Mouse (Mus musculus) G1E (cell line): ENCODE data around the gene Magi1. TPM values are rescaled to one million over a fixed set of nuclear protein-coding genes. Genes with fewer than 3 reads are reported as not detected.

Experiments
- ATAC-seq: 2 replicates; pipeline ENCODE4 v1.8.0; 2016; ENCODE audit warnings: mild to moderate bottlenecking; ENCODE audit not compliant: insufficient number of reproducible peaks, poor library complexity, low FRiP score, severe bottlenecking; ENCODE audit errors: extremely low read depth
- DNase-seq: peaks from one replicate; pipeline ENCODE4 v3.0.0; 2012; ENCODE audit warnings: low spot score
- H3K27me3 ChIP-seq: 2 replicates; pipeline ENCODE4 v1.6.1; 2012; ENCODE audit warnings: mild to moderate bottlenecking, low read length, inconsistent platforms; ENCODE audit not compliant: insufficient read depth
- H3K36me3 ChIP-seq: replicated peaks from 2 replicates; pipeline ENCODE3; 2012; ENCODE audit warnings: mild to moderate bottlenecking, inconsistent platforms
- H3K4me1 ChIP-seq: 2 replicates; pipeline ENCODE4 v1.6.1; 2012; ENCODE audit warnings: low read depth, low read length, inconsistent platforms, mixed read lengths; ENCODE audit not compliant: insufficient read depth
- H3K4me3 ChIP-seq: 2 replicates; pipeline ENCODE4 v1.5.1; 2012; ENCODE audit warnings: low read depth, mild to moderate bottlenecking, inconsistent platforms, low read length, moderate library complexity, mixed read lengths
- H3K9me3 ChIP-seq: replicated peaks from 2 replicates; pipeline ENCODE4 v1.6.1; 2012; ENCODE audit warnings: inconsistent platforms
- CTCF ChIP-seq: IDR thresholded peaks from 2 replicates; pipeline ENCODE4 v1.5.1; 2012; ENCODE audit warnings: low read depth, low read length, inconsistent platforms, mixed read lengths
- GATA1 ChIP-seq: IDR thresholded peaks from 2 replicates; pipeline ENCODE4 v1.6.1; 2012; ENCODE audit warnings: borderline replicate concordance, low read length, inconsistent platforms, mixed read lengths
- GATA2 ChIP-seq: IDR thresholded peaks from 2 replicates; pipeline ENCODE4 v1.6.1; 2012; ENCODE audit warnings: low read depth, low read length, inconsistent platforms, borderline replicate concordance
- POLR2AphosphoS5 ChIP-seq: IDR thresholded peaks from 2 replicates; pipeline ENCODE4 v1.6.1; 2012; ENCODE audit warnings: low read depth, low read length, inconsistent platforms; ENCODE audit not compliant: insufficient replicate concordance
- TAL1 ChIP-seq: conservative IDR thresholded peaks from 2 replicates; pipeline ENCODE4 v1.6.1; 2012; ENCODE audit warnings: low read depth, low read length, inconsistent platforms, mixed read lengths
- polyA plus RNA-seq: library from polyadenylated mRNA; stranded (reverse); fragments of >175 nt; gene quantifications from 2 replicates; pipeline ENCODE4 v1.2.3, GENCODE M21; 2012
- total RNA-seq, 2 experiments: library from RNA; stranded (forward) in 1 of 2; stranded (reverse) in 1 of 2; fragments of 200-1000 nt in 1 of 2; fragments of >200 nt in 1 of 2; fragmentation: Nextera tagmentation in 1 of 2; gene quantifications; 2 replicates each; pipeline ENCODE4 v1.2.3; 2014 to 2017

Gene Magi1
- total and polyA plus RNA-seq, 3 experiments = 0.21 to 10.0 (median 1.6) TPM

DNA sequence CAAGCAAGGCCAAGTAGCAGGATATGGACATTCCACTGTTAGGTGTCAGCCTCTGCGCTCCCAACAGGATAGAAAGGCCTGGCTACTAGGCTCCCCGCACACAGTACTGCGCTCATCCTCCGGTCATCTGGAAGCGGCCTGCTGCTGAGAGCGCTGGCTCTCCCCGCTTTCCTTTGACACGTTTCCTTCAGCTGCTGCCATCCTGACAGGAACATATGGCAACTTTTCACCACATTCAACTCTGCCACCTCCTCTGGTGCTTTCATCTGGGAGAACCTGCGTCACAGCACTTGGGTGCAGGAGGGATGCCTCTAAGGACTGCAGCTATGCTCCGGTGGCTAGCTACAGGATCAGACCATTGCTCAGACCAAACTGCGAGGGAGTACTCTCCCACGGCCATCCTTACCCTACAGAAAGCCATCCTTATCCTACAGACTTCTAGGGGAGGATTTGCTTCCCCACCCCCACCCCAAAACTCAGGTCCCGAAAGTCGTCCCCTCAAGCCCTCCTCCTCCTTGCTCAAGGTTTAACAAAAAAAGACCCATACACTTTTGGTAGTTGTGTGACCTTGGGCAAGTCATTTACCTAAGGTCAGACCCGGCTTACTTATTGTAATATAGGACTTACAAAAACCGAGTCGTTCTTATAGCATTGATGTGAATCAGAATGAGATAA, 2.0 kb downstream of the Magi1 start:
- ATAC-seq = no peak
- Histone ChIP-seq H3K36me3 (no peaks in the 10 kb centered on the region), H3K4me1 (no peaks in the 10 kb centered on the region), H3K27me3 (peaks cover 18% of the 10 kb centered on the region; the same call in 1 of the 2 replicates), H3K4me3 (no peak overlapping the region), H3K9me3 (peaks cover 36% of the 10 kb centered on the region)
- no peak for DNase-seq
- TF ChIP-seq GATA2 (no peak), POLR2AphosphoS5 (no peak), TAL1 (no peak), CTCF (no peak), GATA1 (no peak)

GRCm38 (mm10) chr6:94273941-94274340, 9.8 kb downstream of the Magi1 start:
- ATAC-seq = no peak
- Histone ChIP-seq H3K4me3 (no peak overlapping the region), H3K4me1 (no peaks in the 10 kb centered on the region), H3K9me3 (peaks cover 5% of the 10 kb centered on the region), H3K36me3 (no peaks in the 10 kb centered on the region), H3K27me3 (no peaks in the 10 kb centered on the region)
- DNase-seq = no peak
- TF ChIP-seq CTCF = no peak
- no peak for TF ChIP-seq GATA1
- no peak for TF ChIP-seq TAL1

- Histone ChIP-seq H3K36me3 (no peaks in the 10 kb centered on the region), H3K4me3 (no peak overlapping the region), H3K27me3 (no peaks in the 10 kb centered on the region), H3K9me3 (peaks cover 17% of the 10 kb centered on the region), H3K4me1 (no peaks in the 10 kb centered on the region; the same call in 1 of the 2 replicates)
- no peak for DNase-seq
- no peak for ATAC-seq
- TF ChIP-seq GATA1 (no peak), GATA2 (no peak), TAL1 (no peak), CTCF (no peak), POLR2AphosphoS5 (no peak)
Measured at GRCm38 (mm10) chr6:94270001-94270400, 13.7 kb downstream of the Magi1 start.

DNA sequence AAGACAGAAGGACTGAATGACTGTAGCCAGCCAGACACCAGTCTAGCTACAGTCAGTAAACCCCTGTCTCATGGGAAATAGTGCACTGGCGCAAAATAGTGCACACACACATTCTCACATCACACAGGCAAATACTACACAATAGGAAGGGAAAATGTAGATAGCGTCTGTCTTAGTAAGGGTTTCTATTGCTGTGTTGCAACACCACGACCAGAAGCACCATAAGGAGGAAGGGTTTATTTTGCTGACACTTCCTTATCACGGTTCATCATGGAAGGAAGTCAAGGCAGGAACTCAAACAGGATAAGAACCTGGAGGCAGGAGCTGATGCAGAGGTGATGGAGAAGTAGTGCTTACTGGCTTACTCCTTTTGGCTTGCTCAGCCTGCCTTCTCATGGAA, 14.5 kb downstream of the Magi1 start:
- H3K4me3 ChIP-seq = no peak overlapping the region
- TF ChIP-seq GATA2 (no peak), GATA1 (no peak), CTCF (no peak), TAL1 (no peak), POLR2AphosphoS5 (no peak)
- H3K36me3 ChIP-seq = no peaks in the 10 kb centered on the region
- H3K27me3 ChIP-seq = no peaks in the 10 kb centered on the region
- H3K9me3 ChIP-seq = peaks cover 19% of the 10 kb centered on the region
- ATAC-seq = no peak
- no peak for DNase-seq
- peaks cover 4% of the 10 kb centered on the region for H3K4me1 ChIP-seq

- Histone ChIP-seq H3K4me1 (peaks cover 6% of the 10 kb centered on the region), H3K4me3 (no peak overlapping the region), H3K36me3 (no peaks in the 10 kb centered on the region), H3K9me3 (peaks cover 37% of the 10 kb centered on the region), H3K27me3 (no peaks in the 10 kb centered on the region)
- ATAC-seq (no peak), DNase-seq (no peak)
- TF ChIP-seq TAL1 = no peak
- no peak for TF ChIP-seq CTCF
- no peak for TF ChIP-seq POLR2AphosphoS5
- no peak for TF ChIP-seq GATA1
- no peak for TF ChIP-seq GATA2
Measured at GRCm38 (mm10) chr6:94265244-94265935, 18.3 kb downstream of the Magi1 start.

GRCm38 (mm10) chr6:94264183-94264941, 19.4 kb downstream of the Magi1 start:
- Histone ChIP-seq H3K9me3 (peaks cover 39% of the 10 kb centered on the region), H3K4me1 (peaks cover 6% of the 10 kb centered on the region), H3K4me3 (no peak overlapping the region), H3K36me3 (no peaks in the 10 kb centered on the region), H3K27me3 (no peaks in the 10 kb centered on the region)
- no peak for DNase-seq
- ATAC-seq = no peak
- no peak for TF ChIP-seq GATA1
- TF ChIP-seq CTCF = no peak
- TF ChIP-seq GATA2 = no peak
- no peak for TF ChIP-seq TAL1
- TF ChIP-seq POLR2AphosphoS5 = no peak
